Mouse (Mus musculus) myocyte (in vitro differentiated cells): ENCODE measurements around the gene D11Wsu47e.

Experiments used
- CEBPB ChIP-seq: IDR thresholded peaks from 2 replicates; pipeline ENCODE4 v1.6.1; 2011; ENCODE audit warnings: mild to moderate bottlenecking, moderate library complexity; ENCODE audit not compliant: poor library complexity, insufficient read depth, severe bottlenecking
- MAX ChIP-seq: IDR thresholded peaks from one replicate; pipeline ENCODE4 v1.6.1; 2011; ENCODE audit warnings: low read depth, mild to moderate bottlenecking, control low read depth
- MYOD1 ChIP-seq, 3 experiments: IDR thresholded peaks; one replicate each; pipeline ENCODE4 v1.6.1; 2011; ENCODE audit warnings: control low read depth in 2 of 3, low read depth in 2 of 3, mild to moderate bottlenecking in 2 of 3, moderate library complexity in 1 of 3; ENCODE audit not compliant: insufficient read length in 2 of 3, control insufficient read depth in 1 of 3
- MYOG ChIP-seq, 3 experiments: IDR thresholded peaks; one replicate each; pipeline ENCODE4 v1.6.1; 2011; ENCODE audit warnings: control low read depth in 2 of 3, low read depth in 2 of 3, mild to moderate bottlenecking in 2 of 3; ENCODE audit not compliant: insufficient read length in 2 of 3, control insufficient read depth in 1 of 3, insufficient read depth in 1 of 3
- POLR2A ChIP-seq: IDR thresholded peaks from one replicate; pipeline ENCODE4 v1.6.1; 2011; ENCODE audit warnings: low read depth, mild to moderate bottlenecking, control low read depth, moderate library complexity; ENCODE audit not compliant: insufficient read length
- POLR2AphosphoS2 ChIP-seq: IDR thresholded peaks from one replicate; pipeline ENCODE4 v1.6.1; 2011; ENCODE audit warnings: low read depth, control low read depth; ENCODE audit not compliant: insufficient read length
- REST ChIP-seq: IDR thresholded peaks from one replicate; pipeline ENCODE4 v1.6.1; 2011; ENCODE audit warnings: mild to moderate bottlenecking, control low read depth, moderate library complexity; ENCODE audit not compliant: insufficient read depth, insufficient read length
- USF1 ChIP-seq: IDR thresholded peaks from one replicate; pipeline ENCODE4 v1.6.1; 2011; ENCODE audit warnings: low read depth, mild to moderate bottlenecking, control low read depth, moderate library complexity

DNA sequence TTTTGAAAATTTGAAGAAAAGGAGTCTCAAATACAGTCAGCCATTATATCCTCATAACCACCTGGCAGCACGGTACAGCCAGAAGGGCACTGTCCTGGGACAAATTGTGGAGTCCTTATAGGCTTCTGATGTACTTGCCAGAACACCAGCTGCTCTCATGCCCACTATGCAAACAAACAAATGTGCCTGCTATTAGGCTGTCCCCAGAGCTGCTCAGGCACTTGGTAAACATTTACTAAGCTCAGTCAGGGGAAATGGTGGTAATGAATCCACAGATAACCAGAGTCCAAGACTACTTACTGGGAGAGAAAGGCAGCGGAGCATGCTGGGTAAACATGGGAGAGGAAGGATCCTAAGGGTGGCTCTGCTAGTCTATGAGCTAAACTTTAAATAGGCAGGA is 17.1 kb upstream of the D11Wsu47e start:
- TF ChIP-seq MYOD1 (IDR thresholded peaks at IDR 0.05; ENCODE audit: control insufficient read depth in 1 of 3, insufficient read length in 2 of 3, low read depth in 2 of 3) (no peak), POLR2A (no peak), REST (no peak), USF1 (no peak), POLR2AphosphoS2 (no peak), MYOG (IDR thresholded peaks at IDR 0.05; ENCODE audit: control insufficient read depth in 1 of 3, insufficient read depth in 1 of 3, insufficient read length in 2 of 3, low read depth in 2 of 3) (no peak), MAX (no peak), CEBPB (no peak)
